Mouse (Mus musculus) cerebellum, adult 18-20 months (tissue): ENCODE measurements around the gene Rpap3.
"Not testable (repeated sequence)": the region's sequence is repeated elsewhere in the genome, so short reads cannot be mapped to it uniquely, and the experiment has no call there.

Experiments
- DNase-seq, 2 experiments: peaks; one replicate each; pipeline ENCODE4 v3.0.0; 2021

The Rpap3 gene

GRCm38 (mm10) chr15:97679991-97680681 is 25.5 kb downstream of the Rpap3 start:
- DNase-seq: no peak

GRCm38 (mm10) chr15:97677341-97677740 is 28.3 kb downstream of the Rpap3 start:
- no peak for DNase-seq

GRCm38 (mm10) chr15:97675927-97676326 is 29.7 kb downstream of the Rpap3 start:
- DNase-seq: no peak

GRCm38 (mm10) chr15:97674423-97674822 is 31.2 kb downstream of the Rpap3 start:
- DNase-seq: no peak

GRCm38 (mm10) chr15:97673256-97674000 is 32.2 kb downstream of the Rpap3 start:
- DNase-seq: no peak

GRCm38 (mm10) chr15:97672211-97672765 is 33.3 kb downstream of the Rpap3 start:
- DNase-seq: peak; percentile 69 to 75

GRCm38 (mm10) chr15:97670554-97670953 is 35.1 kb downstream of the Rpap3 start:
- no peak for DNase-seq

GRCm38 (mm10) chr15:97668158-97668877 is 37.3 kb downstream of the Rpap3 start:
- not testable (repeated sequence) for DNase-seq

GRCm38 (mm10) chr15:97667437-97667836 is 38.2 kb downstream of the Rpap3 start:
- DNase-seq: peak; percentile 46 to 76

- DNase-seq: no peak
Measured at GRCm38 (mm10) chr15:97666457-97666770, 39.2 kb downstream of the Rpap3 start.

GRCm38 (mm10) chr15:97665770-97666456 is 39.7 kb downstream of the Rpap3 start:
- no peak for DNase-seq

- DNase-seq: no peak
Measured at GRCm38 (mm10) chr15:97664981-97665668, 40.5 kb downstream of the Rpap3 start.

GRCm38 (mm10) chr15:97663750-97664406 is 41.7 kb downstream of the Rpap3 start:
- peak; percentile 72 to 80 for DNase-seq

- DNase-seq: no peak
Measured at GRCm38 (mm10) chr15:97658755-97659116, 46.9 kb downstream of the Rpap3 start.

- no peak for DNase-seq
Measured at GRCm38 (mm10) chr15:97657856-97658754, 47.5 kb downstream of the Rpap3 start.

- DNase-seq: no peak
Measured at GRCm38 (mm10) chr15:97657420-97657819, 48.2 kb downstream of the Rpap3 start.

GRCm38 (mm10) chr15:97649726-97650125 is 55.9 kb downstream of the Rpap3 start:
- DNase-seq: peak; percentile 51 to 65

GRCm38 (mm10) chr15:97648176-97648575 is 57.4 kb downstream of the Rpap3 start:
- DNase-seq: peak in 1 of 2 experiments; percentile 36

- DNase-seq: no peak
Measured at GRCm38 (mm10) chr15:97646426-97646825, 59.2 kb downstream of the Rpap3 start.

GRCm38 (mm10) chr15:97643986-97644385 is 61.6 kb downstream of the Rpap3 start:
- DNase-seq: no peak
